14 mouse cellular contexts compared by ENCODE assay signal in genomic region chr1:132709419-132709818, GRCm38 (mm10). TPM values are rescaled to one million over a fixed set of nuclear protein-coding genes. Genes with fewer than 3 reads are reported as not detected.
DNase-seq lines count a peak whose midpoint lies in the region; ATAC-seq lines count a peak whose summit lies in the region.
"Had no signal": no experiment of that assay in that cellular context is flagged by ENCODE, and none has a peak within 500 bp of the region (broad histone marks: within the 10 kb centered on the region; RNA-seq: fewer than 3 reads in every experiment).

No protein-coding gene starts in this region.

- no peak overlapping the region for H3K9ac ChIP-seq in hindbrain, embryonic 14.5 days
- no peak overlapping the region for H3K9ac ChIP-seq in neural tube, embryonic 14.5 days (replicated peaks; ENCODE audit: low read depth, low read length)
- H3K9ac ChIP-seq: embryonic facial prominence, embryonic 13.5 days; intestine, embryonic 15.5 days had no signal

- no peaks in the 10 kb centered on the region for H3K9me3 ChIP-seq in hindbrain, embryonic 14.5 days (ENCODE audit: control insufficient read depth, low read length)
- H3K9me3 ChIP-seq in neural tube, embryonic 14.5 days (ENCODE audit: control insufficient read depth, low read length): no peaks in the 10 kb centered on the region
- H3K9me3 ChIP-seq in limb, embryonic 10.5 days (replicated peaks): no peaks in the 10 kb centered on the region
- H3K9me3 ChIP-seq: embryonic facial prominence, embryonic 13.5 days; intestine, embryonic 15.5 days had no signal

- no peak overlapping the region for H3K4me3 ChIP-seq in hindbrain, embryonic 14.5 days (replicated peaks; ENCODE audit: low read length)
- H3K4me3 ChIP-seq in neural tube, embryonic 14.5 days (ENCODE audit: low read depth, low read length): no peak overlapping the region
- no peak overlapping the region for H3K4me3 ChIP-seq in limb, embryonic 10.5 days
- H3K4me3 ChIP-seq: embryonic facial prominence, embryonic 13.5 days; intestine, embryonic 15.5 days had no signal

- H3K27me3 ChIP-seq in hindbrain, embryonic 14.5 days (ENCODE audit: control insufficient read depth, insufficient read depth, low read length): no peaks in the 10 kb centered on the region
- no peaks in the 10 kb centered on the region for H3K27me3 ChIP-seq in neural tube, embryonic 14.5 days (ENCODE audit: control insufficient read depth, insufficient read depth, low read length)
- H3K27me3 ChIP-seq in limb, embryonic 10.5 days (ENCODE audit: low read depth, poor library complexity, severe bottlenecking): peaks cover 34% of the 10 kb centered on the region
- H3K27me3 ChIP-seq: intestine, embryonic 15.5 days had no signal

- no peak overlapping the region for H3K4me2 ChIP-seq in hindbrain, embryonic 14.5 days (replicated peaks)
- H3K4me2 ChIP-seq in neural tube, embryonic 14.5 days (ENCODE audit: low read depth, low read length): no peak overlapping the region
- H3K4me2 ChIP-seq: embryonic facial prominence, embryonic 13.5 days; intestine, embryonic 15.5 days had no signal

- 29% methylated on average over 5 of the region's 5 CpGs for WGBS in hindbrain, embryonic 14.5 days
- 44% methylated on average over 5 of the region's 5 CpGs for WGBS in neural tube, embryonic 14.5 days
- WGBS in limb, embryonic 10.5 days: 85% methylated on average over 5 of the region's 5 CpGs

- ATAC-seq in hindbrain, embryonic 14.5 days (ENCODE audit: low FRiP score): no peak
- peak; percentile 25; the same call in 1 of the 2 replicates for ATAC-seq in neural tube, embryonic 14.5 days (ENCODE audit: low read depth)
- ATAC-seq: intestine, embryonic 15.5 days; lung, postnatal 0 days had no signal

- H3K27ac ChIP-seq in hindbrain, embryonic 14.5 days: peak overlapping the region; percentile 61
- peak overlapping the region; percentile 52; the same call in 1 of the 2 replicates for H3K27ac ChIP-seq in neural tube, embryonic 14.5 days (ENCODE audit: low read depth, low read length)
- no peak overlapping the region for H3K27ac ChIP-seq in limb, embryonic 10.5 days
- H3K27ac ChIP-seq: embryonic facial prominence, embryonic 13.5 days; intestine, embryonic 15.5 days had no signal

- intact Hi-C loops in left cerebral cortex, postnatal 4 days (cut with DNase I): no loop called here

- H3K36me3 ChIP-seq in hindbrain, embryonic 14.5 days (replicated peaks; ENCODE audit: control insufficient read depth, insufficient read depth): no peaks in the 10 kb centered on the region
- no peaks in the 10 kb centered on the region for H3K36me3 ChIP-seq in neural tube, embryonic 14.5 days (ENCODE audit: control insufficient read depth, insufficient read depth, low read length)
- H3K36me3 ChIP-seq in limb, embryonic 10.5 days: no peaks in the 10 kb centered on the region
- H3K36me3 ChIP-seq: embryonic facial prominence, embryonic 13.5 days; intestine, embryonic 15.5 days had no signal

- peak; percentile 63 for DNase-seq in left cerebral cortex, postnatal 4 days
- no peak for DNase-seq in left cerebral cortex, adult 18-20 months (ENCODE audit: low spot score in 2 of 2)
- peak; percentile 35 for DNase-seq in cerebellum, adult 9-10 months
- peak; percentile 45 for DNase-seq in hindbrain, embryonic 14.5 days (ENCODE audit: low spot score)
- DNase-seq in liver: no peak
- DNase-seq in limb, embryonic 10.5 days (ENCODE audit: low spot score): no peak
- DNase-seq: adrenal gland, postnatal 10 days; kidney, postnatal 36 days; spleen, adult 18-20 months had no signal

- H3K4me1 ChIP-seq in hindbrain, embryonic 14.5 days (replicated peaks; ENCODE audit: control insufficient read depth, insufficient read depth, low read length): peaks cover 25% of the 10 kb centered on the region
- H3K4me1 ChIP-seq in neural tube, embryonic 14.5 days (ENCODE audit: control insufficient read depth, insufficient read depth, low read length): peaks cover 21% of the 10 kb centered on the region
- peaks cover 15% of the 10 kb centered on the region; the same call in 1 of the 2 replicates for H3K4me1 ChIP-seq in limb, embryonic 10.5 days
- H3K4me1 ChIP-seq: intestine, embryonic 15.5 days had no signal

RNA-seq across cellular contexts. Expression of gene Nfasc, which starts 32.2 kb away (rescaled TPM):
- 100 to 1,000 TPM; 126 to 128 TPM for total RNA-seq in left cerebral cortex, postnatal 4 days (2021)
- total RNA-seq in left cerebral cortex, adult 18-20 months (2021): 100 to 1,000 TPM; 128 to 134 TPM
- 42.8 and 44.9 TPM in 2 replicates for polyA plus RNA-seq in hindbrain, embryonic 14.5 days (2014; fragmentation: Nextera tagmentation; extraction: Ambion mirVana)
- 40.1 and 44.8 TPM in 2 replicates for polyA plus RNA-seq in neural tube, embryonic 14.5 days (2014; fragmentation: Nextera tagmentation; extraction: Ambion mirVana)
- polyA plus RNA-seq in limb, embryonic 10.5 days (2016; fragmentation: Nextera tagmentation; extraction: Ambion mirVana): 0.98 and 1.4 TPM in 2 replicates
- total RNA-seq: CH12.LX had no signal

Comparison
In these comparisons a context has a peak if more than half of its experiments do, and no peak if none do; other contexts are left out.
1. DNase-seq: peak in left cerebral cortex, postnatal 4 days (single experiment), cerebellum, adult 9-10 months (single experiment) and hindbrain, embryonic 14.5 days (single experiment); none in left cerebral cortex, adult 18-20 months (0 of 2), liver (single experiment) and limb, embryonic 10.5 days (single experiment).
2. RNA of gene Nfasc, which starts 32.2 kb away (polyA plus RNA-seq): 40.1 to 44.8 TPM in neural tube, embryonic 14.5 days and 42.8 to 44.9 TPM in hindbrain, embryonic 14.5 days; 0.98 to 1.4 TPM in limb, embryonic 10.5 days; every median in the first group is over 10 times any median in the second.